In the genomic region with DNA sequence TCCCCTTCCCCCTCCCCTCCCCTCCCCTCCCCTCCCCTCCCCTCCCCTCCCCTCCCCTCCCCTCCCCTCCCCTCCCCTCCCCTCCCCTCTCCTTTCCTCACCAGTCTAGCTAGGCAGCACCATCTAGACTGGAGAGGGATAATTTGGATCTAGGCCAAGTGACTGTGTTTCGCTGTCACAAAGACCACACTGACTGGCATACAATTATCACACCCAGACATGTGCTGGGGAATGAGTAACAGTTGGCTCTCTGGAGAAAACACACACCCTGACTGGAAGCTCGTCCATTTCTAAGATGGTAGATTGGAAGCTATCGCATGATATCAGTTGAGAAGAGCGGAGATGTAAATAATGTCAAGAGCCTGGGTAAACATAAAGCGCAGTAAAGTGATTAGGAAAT, we compare ENCODE assay signal across 12 mouse cellular contexts.
A peak's percentile ranks its signal among the peaks of the same experiment; 100 is the strongest.
DNase-seq lines count a peak whose midpoint lies in the region; ATAC-seq and TF ChIP-seq lines count a peak whose summit lies in the region.
"Had no signal": no experiment of that assay in that cellular context is flagged by ENCODE, and none has a peak within 500 bp of the region (broad histone marks: within the 10 kb centered on the region; RNA-seq: fewer than 3 reads in every experiment).

No protein-coding gene starts in this region.

- DNase-seq in heart, postnatal 0 days (ENCODE audit: low spot score): peak; percentile 56
- no peak for DNase-seq in heart, postnatal 4 days
- peak; percentile 50 for DNase-seq in 416B (ENCODE audit: low read depth)
- no peak for DNase-seq in layer of hippocampus, postnatal 10 days (ENCODE audit: low spot score in 2 of 2)
- DNase-seq in thymus, postnatal 10 days (ENCODE audit: low spot score in 2 of 2): no peak
- no peak for DNase-seq in layer of hippocampus, adult 11-12 months (ENCODE audit: low spot score)
- DNase-seq: cerebellum, postnatal 14 days; thymus, adult 2 months had no signal

- 39% methylated on average over 5 of the region's 5 CpGs for WGBS in heart, postnatal 0 days
- 69% methylated on average over 5 of the region's 5 CpGs for WGBS in forebrain, embryonic 12.5 days
- WGBS in intestine, embryonic 16.5 days: 35% methylated on average over 5 of the region's 5 CpGs

- peak; percentile 77 for ATAC-seq in heart, postnatal 0 days (ENCODE audit: insufficient read depth, low read depth)
- ATAC-seq in forebrain, embryonic 12.5 days (ENCODE audit: low FRiP score): peak; percentile 82; the same call in 1 of the 2 replicates
- peak; percentile 61 for ATAC-seq in intestine, embryonic 16.5 days

- no peaks in the 10 kb centered on the region for H3K36me3 ChIP-seq in heart, postnatal 0 days (replicated peaks; ENCODE audit: control insufficient read depth, insufficient read depth, low read length)
- no peaks in the 10 kb centered on the region for H3K36me3 ChIP-seq in forebrain, embryonic 12.5 days (replicated peaks)
- no peaks in the 10 kb centered on the region for H3K36me3 ChIP-seq in intestine, embryonic 16.5 days (ENCODE audit: control insufficient read depth, insufficient read depth, low read length)
- H3K36me3 ChIP-seq: embryonic facial prominence, embryonic 15.5 days had no signal

- no peaks in the 10 kb centered on the region for H3K9me3 ChIP-seq in heart, postnatal 0 days (replicated peaks; ENCODE audit: control insufficient read depth, low read length)
- H3K9me3 ChIP-seq in forebrain, embryonic 12.5 days: 0 out of 2 replicates have a peak, but pooled peaks cover 5% of the 10 kb centered on the region
- peaks cover 7% of the 10 kb centered on the region; the same call in 1 of the 2 replicates for H3K9me3 ChIP-seq in intestine, embryonic 16.5 days (ENCODE audit: control insufficient read depth, low read length)
- H3K9me3 ChIP-seq: embryonic facial prominence, embryonic 15.5 days had no signal

- no peak overlapping the region for H3K9ac ChIP-seq in heart, postnatal 0 days (replicated peaks; ENCODE audit: low read depth, low read length)
- H3K9ac ChIP-seq in forebrain, embryonic 12.5 days: no peak overlapping the region
- H3K9ac ChIP-seq in intestine, embryonic 16.5 days (ENCODE audit: low read depth, low read length): no peak overlapping the region
- H3K9ac ChIP-seq: embryonic facial prominence, embryonic 15.5 days had no signal

- no peak for TF ChIP-seq EP300 in heart, postnatal 0 days (IDR thresholded peaks at IDR 0.05; ENCODE audit: low read depth)

- no peaks in the 10 kb centered on the region for H3K27me3 ChIP-seq in heart, postnatal 0 days (ENCODE audit: control insufficient read depth, insufficient read depth, low read length)
- H3K27me3 ChIP-seq in forebrain, embryonic 12.5 days: no peaks in the 10 kb centered on the region
- no peaks in the 10 kb centered on the region for H3K27me3 ChIP-seq in intestine, embryonic 16.5 days (replicated peaks; ENCODE audit: control insufficient read depth, insufficient read depth, low read length)
- H3K27me3 ChIP-seq: embryonic facial prominence, embryonic 15.5 days; megakaryocyte, embryonic 14.5 days had no signal

- no peak overlapping the region for H3K4me2 ChIP-seq in heart, postnatal 0 days (ENCODE audit: low read depth, low read length)
- no peak overlapping the region for H3K4me2 ChIP-seq in forebrain, embryonic 12.5 days
- H3K4me2 ChIP-seq in intestine, embryonic 16.5 days (ENCODE audit: low read depth, low read length): no peak overlapping the region
- H3K4me2 ChIP-seq: embryonic facial prominence, embryonic 15.5 days had no signal

- no peak overlapping the region for H3K4me3 ChIP-seq in heart, postnatal 0 days (ENCODE audit: low read depth, low read length)
- no peak overlapping the region for H3K4me3 ChIP-seq in forebrain, embryonic 12.5 days (replicated peaks)
- no peak overlapping the region for H3K4me3 ChIP-seq in intestine, embryonic 16.5 days (ENCODE audit: low read length)
- H3K4me3 ChIP-seq: embryonic facial prominence, embryonic 15.5 days; megakaryocyte, embryonic 14.5 days had no signal

- TF ChIP-seq CTCF in heart, postnatal 0 days (IDR thresholded peaks at IDR 0.05; ENCODE audit: low read depth): no peak

- no peak overlapping the region for H3K27ac ChIP-seq in heart, postnatal 0 days (ENCODE audit: low read depth)
- no peak overlapping the region for H3K27ac ChIP-seq in forebrain, embryonic 12.5 days
- no peak overlapping the region for H3K27ac ChIP-seq in intestine, embryonic 16.5 days (ENCODE audit: low read length)
- H3K27ac ChIP-seq: embryonic facial prominence, embryonic 15.5 days had no signal

- peaks cover 27% of the 10 kb centered on the region for H3K4me1 ChIP-seq in heart, postnatal 0 days (ENCODE audit: control insufficient read depth, insufficient read depth)
- no peaks in the 10 kb centered on the region for H3K4me1 ChIP-seq in forebrain, embryonic 12.5 days
- H3K4me1 ChIP-seq in intestine, embryonic 16.5 days (ENCODE audit: control insufficient read depth, insufficient read depth, low read length): peaks cover 3% of the 10 kb centered on the region; the same call in 1 of the 2 replicates
- H3K4me1 ChIP-seq: embryonic facial prominence, embryonic 15.5 days had no signal

Comparison
In these comparisons a context has a peak if more than half of its experiments do, and no peak if none do; other contexts are left out.
1. DNase-seq: peak in heart, postnatal 0 days (single experiment) and 416B (single experiment); none in heart, postnatal 4 days (single experiment), layer of hippocampus, postnatal 10 days (0 of 2), thymus, postnatal 10 days (0 of 2) and layer of hippocampus, adult 11-12 months (single experiment).
2. Peak in every context shown above with its lines, with median percentiles within 50 percentile points of each other: ATAC-seq.